Mouse (Mus musculus): ENCODE results near the gene Cntrob. TPM values are rescaled to one million over a fixed set of nuclear protein-coding genes. Genes with fewer than 3 reads are reported as not detected.
A peak's percentile ranks its signal among the peaks of the same experiment; 100 is the strongest.
"Not testable (repeated sequence)": the region's sequence is repeated elsewhere in the genome, so short reads cannot be mapped to it uniquely, and the experiment has no call there.

The Cntrob gene
- total RNA-seq, 2 experiments from 2014 or later = 26.9 to 30.5 TPM

DNA sequence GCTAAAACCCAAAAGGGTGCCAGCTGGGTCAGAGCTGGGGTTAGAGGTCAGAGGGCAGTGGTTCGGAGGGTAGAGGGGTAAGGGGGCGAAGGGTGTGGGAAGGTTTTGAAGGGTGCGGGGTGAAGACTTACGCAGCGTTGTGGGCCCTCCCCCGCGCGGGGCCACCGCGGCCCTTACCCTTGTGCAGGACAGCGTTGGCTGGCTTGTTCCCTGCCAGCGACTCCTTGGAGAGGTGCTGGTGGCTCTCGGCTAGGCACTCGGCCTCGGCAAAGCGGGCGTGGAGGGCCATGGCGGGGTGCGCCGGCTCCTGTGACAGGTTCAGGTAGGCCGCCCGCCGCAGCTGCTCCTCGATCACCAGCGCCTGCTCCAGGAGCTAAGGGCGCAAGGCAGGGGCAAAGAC is 22.9 kb upstream of the Cntrob start:
- ATAC-seq (replicated peaks; ENCODE audit: poor library complexity) = no peak

DNA sequence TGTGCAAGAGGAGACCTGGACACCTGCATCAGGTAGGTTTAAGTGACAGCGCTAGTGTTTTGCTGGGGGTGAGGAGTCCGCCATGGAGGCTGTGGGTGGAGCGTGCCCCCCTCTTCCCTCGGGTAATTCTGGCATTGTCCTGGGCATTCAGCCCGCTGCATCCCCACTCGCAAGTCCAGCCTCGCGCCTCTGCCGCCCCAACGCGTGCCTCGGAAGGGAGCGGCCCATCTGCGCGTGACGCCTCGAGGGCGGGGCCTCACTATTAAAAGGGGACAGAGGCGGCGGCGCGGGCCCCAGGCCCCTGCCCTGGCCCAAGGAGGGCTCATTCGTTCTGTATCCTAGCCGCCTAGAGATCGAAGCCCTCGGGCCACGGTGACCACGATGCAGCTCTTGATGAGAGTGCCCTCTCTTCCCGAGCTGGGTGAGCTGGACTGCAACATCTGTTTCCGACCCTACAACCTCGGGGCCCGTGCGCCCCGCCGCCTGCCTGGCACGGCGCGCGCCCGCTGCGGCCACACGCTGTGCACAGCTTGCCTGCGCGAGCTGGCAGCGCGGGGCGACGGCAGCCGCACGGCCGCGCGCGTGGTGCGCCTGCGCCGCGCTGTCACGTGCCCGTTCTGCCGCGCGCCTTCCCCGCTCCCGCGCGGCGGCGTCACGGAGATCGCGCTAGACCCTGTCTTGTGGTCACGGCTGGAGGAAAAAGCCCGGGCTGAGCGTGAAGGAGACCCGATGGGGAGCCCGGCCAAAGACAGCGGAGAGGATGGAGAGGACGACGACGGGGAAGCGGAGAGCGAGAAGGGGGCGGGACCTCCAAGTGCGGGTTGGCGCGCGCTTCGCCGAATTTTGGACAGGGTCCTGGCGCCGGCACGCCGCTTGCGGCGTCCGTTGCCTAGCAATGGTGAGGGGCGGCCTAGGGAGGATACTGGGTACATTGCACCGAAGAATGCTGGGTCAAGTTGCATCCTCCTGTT is 16.9 kb upstream of the Cntrob start, which contains the start of gene Rnf227:
Rnf227 (plus strand) TSS at position 301 of the 971 bp plus-strand sequence.
- peak; percentile 55 for ATAC-seq (replicated peaks; ENCODE audit: poor library complexity)

DNA sequence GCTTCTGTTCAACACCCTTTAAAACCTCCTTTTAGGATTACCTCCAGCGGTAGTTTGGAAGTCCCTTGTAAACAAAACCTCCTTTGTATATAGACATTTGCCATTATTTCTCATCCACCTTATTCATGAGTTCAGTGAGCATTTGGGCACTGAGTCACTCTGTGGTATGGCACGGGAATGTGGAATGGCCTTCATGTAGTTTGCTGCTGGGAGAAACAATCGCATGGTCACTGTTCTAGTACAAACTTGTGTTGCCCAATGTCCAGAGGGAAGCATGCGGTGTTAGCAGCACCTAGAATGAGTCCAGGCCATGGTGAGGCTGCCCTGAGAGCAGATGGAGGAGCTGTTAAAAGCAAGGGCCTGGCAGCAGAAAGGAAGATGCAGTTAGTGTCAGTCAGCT is 11.2 kb upstream of the Cntrob start:
- ATAC-seq (replicated peaks; ENCODE audit: poor library complexity) = no peak

DNA sequence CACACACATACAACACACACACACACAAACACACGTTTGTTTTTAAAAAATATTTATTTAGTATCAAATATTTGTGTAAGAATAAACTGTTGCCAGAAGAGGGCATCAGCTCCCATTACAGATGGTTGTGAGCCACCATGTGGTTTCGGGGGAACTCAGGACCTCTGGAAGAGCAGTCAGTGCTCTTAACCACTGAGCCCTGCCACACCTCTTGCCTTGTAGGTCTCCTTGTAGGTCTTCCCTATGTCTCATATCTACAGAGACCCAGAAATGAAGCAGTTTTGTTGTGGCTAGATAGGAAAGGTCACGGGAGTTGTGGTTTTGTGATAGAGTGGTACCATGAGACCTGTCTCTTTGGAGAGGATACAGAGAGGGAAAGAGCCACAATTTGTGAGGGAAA is 10.3 kb upstream of the Cntrob start:
- peak; percentile 89 for ATAC-seq (replicated peaks; ENCODE audit: poor library complexity)

DNA sequence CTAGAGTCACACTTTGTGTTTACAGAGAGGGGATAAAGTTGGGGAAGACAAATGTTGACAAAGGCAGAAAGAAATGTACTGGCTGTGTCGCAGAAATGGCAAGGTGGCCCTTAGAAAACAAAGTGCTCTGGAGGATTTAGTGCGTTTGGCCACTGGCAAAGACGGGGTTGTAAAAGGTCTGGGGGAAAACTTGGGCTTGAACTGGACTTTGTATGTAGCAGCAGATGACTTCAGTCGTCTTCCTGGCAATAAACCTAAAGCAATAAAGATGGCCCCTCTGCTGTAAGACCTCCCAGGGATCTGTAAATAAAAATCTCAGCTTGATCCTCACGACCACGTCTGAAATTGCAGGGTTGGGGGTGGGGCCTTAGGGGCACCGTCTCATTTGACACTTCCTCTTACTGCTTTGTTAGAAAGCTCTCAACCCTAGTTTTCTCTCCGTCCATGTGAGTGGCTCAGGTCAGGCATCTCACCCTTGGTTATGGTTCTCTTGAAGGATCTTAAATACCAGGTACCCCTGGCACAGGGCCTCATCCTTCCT is 9.2 kb upstream of the Cntrob start:
- no peak for ATAC-seq (replicated peaks; ENCODE audit: poor library complexity)

DNA sequence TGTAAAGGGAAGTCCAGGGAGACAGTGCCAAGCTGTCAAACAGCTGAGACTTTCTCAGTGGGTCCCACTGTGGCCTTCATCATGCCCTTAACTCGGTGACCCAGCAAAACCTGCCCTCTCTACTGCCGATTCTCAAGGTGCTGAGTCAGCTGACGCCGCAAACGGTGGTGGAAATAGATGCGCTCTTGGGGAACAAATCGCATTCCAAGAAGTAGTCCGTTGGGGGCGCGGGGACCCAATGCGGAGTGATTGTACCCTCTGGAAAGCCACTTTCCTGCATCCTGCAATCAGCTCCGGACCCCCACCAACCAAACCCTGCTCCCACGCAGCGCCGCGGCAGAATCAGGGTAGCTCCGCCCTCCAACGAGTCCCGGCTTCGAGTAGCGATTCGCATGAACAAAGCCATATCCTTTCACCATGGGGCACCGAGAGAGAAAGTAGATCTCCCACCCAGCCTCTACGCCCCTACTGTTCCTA is 8.4 kb upstream of the Cntrob start:
- ATAC-seq (replicated peaks; ENCODE audit: poor library complexity) = peak; percentile 60

DNA sequence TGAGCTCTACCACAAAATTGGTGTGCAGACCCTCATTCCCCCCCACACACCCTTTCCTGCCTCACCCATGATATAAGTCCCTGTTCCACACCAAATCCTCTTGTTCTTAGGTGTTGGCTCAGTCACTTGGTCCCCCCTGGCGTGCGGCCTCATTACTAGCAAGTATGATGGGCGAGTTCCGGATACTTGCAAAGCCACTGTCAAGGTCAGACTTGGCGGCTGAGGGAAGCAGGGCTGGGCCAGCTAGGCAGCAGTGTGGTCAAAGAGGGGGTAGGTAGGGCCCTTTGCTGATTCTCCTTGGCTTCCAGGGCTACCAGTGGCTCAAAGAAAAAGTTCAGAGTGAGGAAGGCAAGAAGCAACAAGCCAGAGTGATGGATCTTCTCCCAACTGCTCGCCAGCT is 7.6 kb upstream of the Cntrob start:
- no peak for ATAC-seq (replicated peaks; ENCODE audit: poor library complexity)

DNA sequence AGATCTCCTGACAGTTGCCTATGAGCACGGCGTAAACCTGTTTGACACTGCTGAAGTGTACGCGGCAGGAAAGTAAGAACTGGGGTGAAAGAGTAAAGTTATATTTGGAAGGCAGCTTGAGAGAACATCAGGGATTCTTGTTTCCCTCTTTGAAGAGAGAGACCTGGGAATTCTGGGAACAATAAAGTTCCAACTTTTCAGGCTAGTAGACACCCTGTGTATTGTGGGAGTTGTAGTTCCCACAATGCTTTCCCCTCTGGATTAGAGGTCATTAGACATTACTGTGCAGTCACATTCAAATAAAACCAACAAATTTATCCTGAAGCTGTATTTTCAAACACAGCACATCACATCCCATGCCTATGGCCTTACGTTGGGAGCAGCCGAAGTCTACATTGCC is 4.9 kb upstream of the Cntrob start:
- no peak for ATAC-seq (replicated peaks; ENCODE audit: poor library complexity)

DNA sequence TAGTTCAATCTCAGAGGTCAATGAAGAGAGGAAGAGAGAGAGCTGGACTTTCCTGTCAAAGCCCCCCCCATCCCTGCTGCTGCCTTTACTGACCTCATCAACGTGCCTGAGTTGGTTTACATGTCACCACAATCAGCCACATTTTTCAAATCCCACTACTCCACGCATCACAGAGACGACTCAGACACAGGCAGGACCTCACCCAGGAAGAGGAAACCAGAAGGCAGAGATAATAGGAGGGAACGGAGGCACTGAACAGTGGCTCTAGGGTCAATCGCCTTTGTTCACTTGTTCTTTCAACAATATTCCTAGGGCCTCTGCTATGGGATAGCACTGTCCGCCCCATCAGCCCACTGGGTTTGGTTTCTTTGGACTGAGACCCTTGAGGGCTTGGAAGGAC is 4.1 kb upstream of the Cntrob start:
- no peak for ATAC-seq (replicated peaks; ENCODE audit: poor library complexity)

DNA sequence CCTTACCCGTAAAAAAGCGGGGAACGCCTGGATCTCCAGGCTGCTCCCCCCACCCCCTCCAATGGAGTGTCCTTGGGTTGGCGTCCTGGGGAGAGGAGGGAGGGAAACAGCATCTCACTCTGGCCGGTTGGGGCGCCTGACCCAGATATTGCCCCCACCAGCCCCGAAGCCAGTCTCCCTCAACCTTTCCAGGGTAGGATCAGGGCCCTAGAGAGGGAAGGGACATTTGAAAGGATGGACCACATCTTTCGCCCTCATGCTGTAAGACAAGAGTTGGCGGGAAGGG is 3.5 kb upstream of the Cntrob start:
- no peak for ATAC-seq (replicated peaks; ENCODE audit: poor library complexity)

DNA sequence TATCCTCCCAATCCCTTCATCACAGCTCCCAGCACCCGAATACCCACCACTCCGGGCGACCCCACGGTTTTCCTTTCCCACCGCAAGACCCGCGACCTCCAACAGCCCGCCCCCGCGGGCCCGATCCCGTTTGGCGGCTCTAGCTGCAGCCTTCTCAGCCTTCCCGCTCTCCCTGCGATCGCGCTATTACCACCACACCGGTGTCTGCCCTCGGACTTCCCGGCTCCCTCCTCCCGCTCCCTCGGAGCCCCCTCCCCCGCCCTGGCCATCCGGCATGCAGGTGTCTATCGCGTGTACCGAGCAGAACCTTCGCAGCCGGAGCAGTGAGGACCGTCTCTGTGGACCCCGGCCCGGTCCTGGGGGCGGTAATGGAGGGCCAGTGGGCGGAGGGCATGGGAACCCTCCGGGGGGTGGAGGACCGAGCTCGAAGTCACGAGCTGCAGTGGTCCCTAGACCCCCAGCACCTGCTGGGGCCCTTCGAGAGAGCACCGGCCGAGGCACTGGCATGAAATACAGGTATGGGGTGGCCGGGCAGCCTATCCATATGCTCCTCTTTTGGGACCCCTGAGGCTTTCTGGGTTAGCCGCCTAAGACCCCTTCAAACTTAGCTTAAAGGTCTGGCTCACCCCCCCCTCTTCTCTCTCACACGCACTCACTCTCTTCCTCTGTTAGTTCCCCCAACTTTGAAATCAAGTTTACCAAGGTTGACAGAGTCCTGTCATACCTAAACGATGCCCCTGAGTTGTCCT is 3.0 kb upstream of the Cntrob start:
- ATAC-seq (replicated peaks; ENCODE audit: poor library complexity) = no peak

DNA sequence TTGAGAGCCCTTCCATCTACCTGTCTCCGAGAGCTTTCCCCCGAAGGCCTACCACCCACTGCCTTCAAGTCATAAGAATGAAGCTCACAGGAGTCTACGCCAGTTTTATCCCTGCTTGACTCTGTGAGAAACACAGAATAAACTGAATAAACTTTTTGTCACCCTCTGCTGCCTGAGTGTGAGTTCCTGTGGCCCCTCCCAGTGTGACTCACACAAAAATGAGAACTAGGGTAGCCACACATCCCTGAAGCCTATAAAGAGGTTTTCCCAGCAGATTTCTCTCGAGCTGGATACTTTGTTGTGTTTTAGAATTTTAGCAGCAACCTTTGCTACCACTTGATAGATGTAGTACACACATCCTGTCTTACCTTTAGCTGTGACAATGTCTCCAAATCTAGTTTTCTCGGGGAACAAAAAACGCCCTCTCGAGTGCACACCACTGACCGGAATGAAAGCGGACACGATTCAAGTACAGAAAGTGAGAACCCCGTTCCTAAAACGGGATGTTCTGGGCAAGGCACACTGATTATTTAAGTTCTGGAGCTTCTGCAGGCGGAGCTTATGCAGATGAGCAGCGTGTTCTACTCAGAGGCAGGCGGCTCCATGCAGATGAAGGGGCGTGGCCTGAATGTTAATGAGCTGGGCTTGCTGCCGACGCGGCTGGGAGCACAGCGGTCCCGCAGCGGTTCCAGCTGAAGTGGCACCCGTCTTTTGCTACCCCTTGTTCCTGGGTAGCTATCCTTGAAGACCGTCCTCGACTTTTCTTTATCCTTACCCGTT is 2.2 kb upstream of the Cntrob start, which contains the start of gene Kcnab3:
Kcnab3 (plus strand) TSS at position 631 of the 780 bp plus-strand sequence.
- peak; percentile 71 for ATAC-seq (replicated peaks; ENCODE audit: poor library complexity)

DNA sequence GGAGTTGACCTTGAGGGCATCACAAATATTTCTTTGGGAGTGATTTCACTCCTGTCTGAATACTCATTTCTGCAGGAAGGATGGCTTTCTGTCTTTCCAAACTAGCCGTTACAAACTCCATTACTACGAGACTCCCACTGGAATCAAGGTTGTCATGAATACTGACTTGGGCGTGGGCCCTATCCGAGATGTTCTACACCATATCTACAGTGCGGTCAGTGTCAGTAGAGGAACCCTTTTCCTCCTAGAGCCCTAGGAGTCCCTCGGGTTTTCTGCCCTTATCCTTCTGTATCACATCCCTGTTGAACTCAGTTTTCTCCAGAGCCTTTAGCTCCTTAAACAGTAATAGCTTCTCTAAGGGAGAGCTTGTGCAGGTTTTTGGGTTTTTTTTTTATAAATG is 1.2 kb upstream of the Cntrob start:
- ATAC-seq (replicated peaks; ENCODE audit: poor library complexity) = no peak

DNA sequence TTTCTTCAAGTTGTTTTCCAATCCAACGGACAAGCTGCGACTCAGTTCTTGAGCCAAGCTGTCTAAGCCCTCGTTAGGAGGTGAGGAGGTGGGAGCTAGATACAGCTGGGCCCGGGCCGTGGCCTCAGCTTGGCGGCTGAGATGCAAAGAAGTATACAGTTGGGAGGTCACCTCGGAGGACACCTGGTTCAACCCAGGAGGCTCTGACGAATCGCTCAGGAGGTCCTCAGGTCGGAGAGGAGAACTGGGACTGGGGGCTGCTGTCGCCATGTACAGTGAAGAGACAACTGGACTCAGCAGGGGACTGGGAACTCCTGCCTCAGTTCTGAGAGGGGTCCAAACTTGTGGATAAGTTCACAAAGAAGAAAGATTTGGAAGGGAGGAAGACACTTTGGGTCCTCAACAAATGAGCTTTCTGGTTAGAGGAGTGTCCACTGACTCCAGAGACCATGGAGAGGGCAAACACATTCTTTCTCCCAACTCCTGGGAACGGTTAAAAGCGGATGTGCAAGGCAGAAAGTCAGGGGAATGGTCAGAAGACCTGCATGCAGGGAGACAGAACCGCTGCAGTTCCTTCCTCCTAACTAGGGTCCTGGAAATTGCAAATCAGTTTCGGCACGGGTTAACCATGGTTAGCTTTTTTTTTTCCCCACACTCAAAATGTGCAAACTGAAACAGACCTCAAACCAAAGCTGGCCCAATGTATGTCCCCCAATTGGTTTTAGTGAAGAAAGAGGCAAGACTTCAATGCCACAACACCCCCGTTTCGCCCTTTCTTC is 693 bp downstream of the Cntrob start:
- no peak for ATAC-seq (replicated peaks; ENCODE audit: poor library complexity)

DNA sequence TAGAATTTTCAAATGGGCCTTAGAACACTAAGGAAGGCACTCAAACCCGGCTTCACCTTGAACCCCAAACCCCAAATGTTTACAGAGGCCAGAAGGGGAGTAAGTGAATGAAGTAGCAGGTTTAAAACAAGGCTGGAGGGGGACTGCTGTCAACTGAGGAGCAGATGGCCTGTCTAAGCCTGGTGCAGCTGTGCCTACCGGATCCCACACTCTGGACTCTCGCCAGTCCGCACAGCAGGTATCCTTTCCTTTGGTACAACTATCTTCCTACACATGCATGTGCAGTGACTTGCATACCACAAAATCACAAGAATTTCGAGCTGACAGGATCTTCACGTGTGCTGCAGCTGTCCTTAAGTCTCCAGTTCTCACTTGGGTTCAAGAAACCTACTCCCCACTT is 1.6 kb downstream of the Cntrob start:
- no peak for ATAC-seq (replicated peaks; ENCODE audit: poor library complexity)

DNA sequence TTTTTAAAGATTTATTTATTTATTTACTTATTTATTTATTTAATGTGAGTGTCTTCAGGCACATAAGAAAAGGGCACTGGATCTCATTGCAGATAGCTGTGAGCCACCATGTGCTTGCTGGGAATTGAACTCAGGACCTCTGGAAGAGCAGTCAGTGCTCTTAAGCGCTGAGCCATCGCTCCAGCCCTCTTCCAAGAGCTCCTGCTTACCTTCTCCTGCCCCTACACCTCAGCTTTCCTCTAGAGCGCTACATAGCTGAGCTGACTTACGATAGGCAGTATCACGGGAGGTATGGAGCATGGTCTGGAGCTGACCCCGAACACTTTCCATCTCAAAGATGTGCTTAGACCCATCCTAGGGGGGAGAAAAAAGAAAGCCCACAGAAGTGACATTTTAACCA is 2.0 kb downstream of the Cntrob start:
- ATAC-seq (replicated peaks; ENCODE audit: poor library complexity) = no peak

DNA sequence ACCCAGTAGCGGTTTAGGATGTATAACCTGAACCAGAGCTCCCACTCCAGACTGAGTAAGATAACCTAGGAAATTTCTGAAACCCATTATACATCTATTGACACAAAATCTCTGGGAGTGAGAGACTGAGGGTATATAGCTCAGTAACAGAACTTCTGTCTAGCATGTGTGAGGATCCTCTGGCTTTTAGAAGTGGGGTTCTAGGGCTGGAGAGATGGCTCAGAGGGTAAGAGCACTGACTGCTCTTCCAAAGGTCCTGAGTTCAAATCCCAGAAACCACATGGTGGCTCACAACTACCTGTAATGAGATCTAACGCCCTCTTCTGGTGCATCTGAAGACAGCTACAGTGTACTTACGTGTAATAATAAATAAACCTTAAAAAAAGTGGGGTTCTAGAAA is 5.6 kb downstream of the Cntrob start:
- ATAC-seq (replicated peaks; ENCODE audit: poor library complexity) = not testable (repeated sequence)

DNA sequence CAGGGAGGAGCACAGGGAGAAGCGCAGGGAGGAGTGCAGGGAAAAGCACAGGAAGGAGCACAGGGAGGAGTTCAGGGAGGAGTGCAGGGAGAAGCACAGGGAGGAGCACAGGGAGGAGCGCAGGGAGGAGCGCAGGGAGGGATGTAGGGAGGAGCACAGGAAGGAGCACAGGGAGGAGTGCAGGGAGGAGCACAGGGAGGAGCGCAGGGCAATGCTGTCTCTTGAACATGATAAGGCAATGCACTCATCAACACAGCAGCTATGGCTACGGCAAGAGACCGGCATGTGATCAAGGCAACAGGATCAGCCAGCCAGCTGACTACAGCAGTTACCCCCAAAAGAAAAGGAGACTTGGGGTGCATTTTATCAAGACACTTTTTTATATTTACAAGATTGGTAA is 7.2 kb downstream of the Cntrob start:
- no peak for ATAC-seq (replicated peaks; ENCODE audit: poor library complexity)

DNA sequence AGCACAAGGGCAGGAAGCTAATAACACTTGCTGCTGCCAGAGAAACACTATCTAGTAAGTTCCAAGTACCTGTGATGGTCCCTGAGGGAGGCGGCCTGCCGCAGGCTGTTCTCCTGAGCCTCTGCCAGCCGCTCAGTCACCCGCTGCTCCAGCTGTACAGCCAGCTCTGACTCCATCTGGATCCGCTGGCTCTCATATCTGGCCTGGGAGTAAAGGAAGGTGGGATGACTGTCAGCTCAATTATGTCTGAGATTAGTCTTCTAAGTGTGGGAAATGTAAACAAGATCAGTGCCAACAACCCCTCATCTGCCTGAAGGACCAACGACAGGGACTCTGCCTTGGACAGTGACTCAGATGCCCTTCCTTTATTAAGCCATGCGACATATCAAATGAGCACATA is 12.3 kb downstream of the Cntrob start:
- ATAC-seq (replicated peaks; ENCODE audit: poor library complexity) = no peak

DNA sequence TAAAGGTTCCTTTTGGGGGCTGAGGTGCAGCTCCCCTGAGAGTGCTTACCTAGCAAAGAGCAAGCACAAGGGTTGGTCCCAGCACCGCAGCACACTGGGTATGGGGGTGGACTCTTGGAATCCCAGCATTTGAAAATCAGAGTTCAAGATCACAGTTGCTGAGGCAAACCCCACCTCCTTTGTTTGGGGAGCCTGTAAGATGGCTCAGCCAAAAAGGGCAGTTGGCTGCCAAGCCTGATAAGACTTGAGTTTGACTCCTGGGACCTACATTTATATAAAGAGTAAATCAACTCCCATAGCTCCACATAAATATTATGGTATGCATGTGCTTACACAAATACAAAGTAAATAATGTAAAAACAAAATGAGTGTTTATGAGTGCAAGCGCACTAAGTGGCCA is 17.5 kb downstream of the Cntrob start:
- ATAC-seq (replicated peaks; ENCODE audit: poor library complexity) = peak; percentile 39; the same call in 1 of the 2 replicates
